Mouse (Mus musculus): ENCODE measurements around the gene Asb5. TPM values are rescaled to one million over a fixed set of nuclear protein-coding genes. Genes with fewer than 3 reads are reported as not detected.
"Not testable (repeated sequence)": the region's sequence is repeated elsewhere in the genome, so short reads cannot be mapped to it uniquely, and the experiment has no call there.

Asb5 gene
- total RNA-seq (2017), result 0.29 TPM in 1 of 3 replicates, not detected in the others

GRCm38 (mm10) chr8:54529382-54530296 lies at the start of gene Asb5, which contains the start of gene Spcs3:
Asb5 (plus strand) TSS chr8:54529580.
Spcs3 (minus strand) TSS chr8:54529998.
- ATAC-seq (replicated peaks; ENCODE audit: insufficient number of reproducible peaks, low FRiP score, low TSS enrichment, poor library complexity, severe bottlenecking), result peak; percentile 95

GRCm38 (mm10) chr8:54486555-54487273 lies 42.7 kb upstream of the Asb5 start:
- ATAC-seq (replicated peaks; ENCODE audit: insufficient number of reproducible peaks, low FRiP score, low TSS enrichment, poor library complexity, severe bottlenecking), result no peak

- ATAC-seq (replicated peaks; ENCODE audit: insufficient number of reproducible peaks, low FRiP score, low TSS enrichment, poor library complexity, severe bottlenecking), result no peak
These were observed 40.9 kb upstream of the Asb5 start for GRCm38 (mm10) chr8:54488437-54488836.

- no peak for ATAC-seq (replicated peaks; ENCODE audit: insufficient number of reproducible peaks, low FRiP score, low TSS enrichment, poor library complexity, severe bottlenecking)
These were observed 38.2 kb upstream of the Asb5 start for GRCm38 (mm10) chr8:54491057-54491690.

DNA sequence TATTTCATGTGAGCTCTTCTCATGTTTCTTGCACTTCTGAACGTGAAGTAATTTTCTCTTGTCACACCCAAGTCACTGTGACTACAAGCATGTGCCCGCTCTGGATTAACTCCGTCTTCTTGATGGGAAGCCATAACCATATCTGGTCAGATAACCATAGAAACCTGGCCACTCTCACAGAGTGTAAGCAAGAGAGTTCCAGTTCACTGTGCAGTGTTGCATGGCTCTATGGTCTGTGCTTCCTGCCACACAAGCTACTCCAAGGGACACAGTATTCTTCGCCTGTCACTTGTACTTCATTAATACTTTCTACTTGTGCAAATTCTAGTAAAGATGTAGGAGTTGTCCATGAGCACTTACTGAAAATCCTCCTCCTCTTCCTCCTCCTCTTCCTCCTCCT lies 37.4 kb upstream of the Asb5 start:
- no peak for ATAC-seq (replicated peaks; ENCODE audit: insufficient number of reproducible peaks, low FRiP score, low TSS enrichment, poor library complexity, severe bottlenecking)

DNA sequence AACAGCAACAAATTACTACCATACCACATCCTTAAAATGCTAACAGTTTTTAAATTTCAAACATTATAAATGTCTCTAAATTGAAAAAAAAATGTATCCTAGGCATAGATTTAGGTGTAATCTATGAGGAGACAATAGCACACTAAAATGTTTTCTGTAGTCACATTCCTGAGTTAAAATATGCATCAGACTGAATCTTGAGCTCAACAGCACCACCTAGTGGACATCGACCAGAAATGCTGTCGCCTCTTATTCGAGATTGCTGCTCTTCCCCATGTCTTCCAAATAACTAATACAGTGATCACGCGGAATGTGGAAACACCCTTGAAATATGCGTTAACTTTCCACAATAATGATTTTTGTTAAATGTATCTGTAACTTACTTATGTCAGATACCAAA lies 36.3 kb upstream of the Asb5 start:
- ATAC-seq (replicated peaks; ENCODE audit: insufficient number of reproducible peaks, low FRiP score, low TSS enrichment, poor library complexity, severe bottlenecking), result 0 out of 2 replicates have a peak, but pooled peaks have one; percentile 48

DNA sequence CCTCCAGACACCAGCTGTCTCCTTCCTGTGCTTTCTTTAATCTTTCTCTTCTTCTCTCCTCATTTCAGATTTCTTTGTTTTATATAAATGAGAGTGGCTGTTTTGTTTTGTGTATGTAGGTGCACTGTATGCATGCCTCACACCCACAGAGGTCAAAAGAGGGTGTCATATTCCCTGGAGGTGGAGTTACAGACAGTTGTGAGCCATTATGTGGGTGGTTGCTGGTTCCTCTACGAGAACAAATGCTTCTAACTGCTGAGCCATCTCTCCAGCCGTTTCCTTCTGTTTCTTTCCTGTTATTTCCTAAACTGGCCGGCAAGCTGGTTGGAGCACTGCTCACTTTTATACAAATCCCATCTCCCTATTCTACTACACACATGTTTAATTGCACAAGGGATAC lies 35.5 kb upstream of the Asb5 start:
- no peak for ATAC-seq (replicated peaks; ENCODE audit: insufficient number of reproducible peaks, low FRiP score, low TSS enrichment, poor library complexity, severe bottlenecking)

GRCm38 (mm10) chr8:54503104-54503503 lies 26.3 kb upstream of the Asb5 start:
- ATAC-seq (replicated peaks; ENCODE audit: insufficient number of reproducible peaks, low FRiP score, low TSS enrichment, poor library complexity, severe bottlenecking), result no peak

- ATAC-seq (replicated peaks; ENCODE audit: insufficient number of reproducible peaks, low FRiP score, low TSS enrichment, poor library complexity, severe bottlenecking), result no peak
These were observed 24.3 kb upstream of the Asb5 start for GRCm38 (mm10) chr8:54505060-54505459.

DNA sequence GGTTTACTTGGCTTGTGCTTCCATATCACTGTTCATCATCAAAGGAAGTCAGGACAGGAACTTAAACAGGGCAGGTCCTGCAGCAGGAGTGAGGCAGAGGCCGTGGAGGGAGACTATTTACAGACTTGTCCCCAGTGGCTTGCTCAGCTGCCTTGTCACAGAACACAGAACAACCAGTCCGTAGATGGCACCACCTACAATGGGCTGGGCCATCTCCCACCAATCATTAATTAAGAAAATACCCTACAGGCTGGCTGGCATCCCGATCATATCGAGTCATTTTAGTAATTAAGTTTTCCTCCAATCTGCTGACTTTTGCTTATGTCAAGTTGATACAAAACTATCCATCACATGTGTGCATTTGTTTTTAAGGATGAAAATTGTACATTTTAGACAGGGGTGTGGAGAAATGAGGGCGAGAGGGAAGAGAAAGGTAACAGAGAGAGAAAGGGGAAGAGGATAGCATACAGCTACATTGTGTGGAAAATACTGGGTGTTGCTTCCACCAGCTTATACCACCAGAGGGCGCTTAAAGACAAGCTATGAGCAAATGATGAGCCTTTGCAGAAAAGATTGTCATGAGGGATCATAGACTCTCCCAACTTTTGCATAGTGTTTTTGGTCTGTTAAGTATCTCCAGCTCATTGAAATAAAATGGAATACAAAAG lies 21.8 kb upstream of the Asb5 start:
- peak; percentile 87 for ATAC-seq (replicated peaks; ENCODE audit: insufficient number of reproducible peaks, low FRiP score, low TSS enrichment, poor library complexity, severe bottlenecking)

- no peak for ATAC-seq (replicated peaks; ENCODE audit: insufficient number of reproducible peaks, low FRiP score, low TSS enrichment, poor library complexity, severe bottlenecking)
These were observed 21.3 kb upstream of the Asb5 start for GRCm38 (mm10) chr8:54508096-54508456.

DNA sequence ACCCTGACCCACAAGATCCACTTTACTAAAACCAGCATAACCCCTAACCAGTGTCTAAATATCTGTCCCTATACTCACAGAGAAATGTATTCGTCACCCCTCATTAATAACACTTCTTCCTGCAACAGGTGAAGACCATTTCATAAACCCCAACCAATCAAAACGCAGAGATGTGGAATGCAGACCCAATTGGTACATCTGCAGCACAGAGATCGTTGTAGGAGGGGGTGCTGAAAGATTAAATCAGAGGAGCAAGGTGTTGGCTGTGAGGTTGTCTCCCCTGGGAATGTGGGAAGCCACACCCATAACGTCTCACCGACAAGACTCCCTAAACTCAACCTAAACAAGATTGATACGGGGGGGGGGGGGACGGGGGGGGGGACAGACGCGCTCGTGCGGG lies 20.6 kb upstream of the Asb5 start:
- no peak for ATAC-seq (replicated peaks; ENCODE audit: insufficient number of reproducible peaks, low FRiP score, low TSS enrichment, poor library complexity, severe bottlenecking)

DNA sequence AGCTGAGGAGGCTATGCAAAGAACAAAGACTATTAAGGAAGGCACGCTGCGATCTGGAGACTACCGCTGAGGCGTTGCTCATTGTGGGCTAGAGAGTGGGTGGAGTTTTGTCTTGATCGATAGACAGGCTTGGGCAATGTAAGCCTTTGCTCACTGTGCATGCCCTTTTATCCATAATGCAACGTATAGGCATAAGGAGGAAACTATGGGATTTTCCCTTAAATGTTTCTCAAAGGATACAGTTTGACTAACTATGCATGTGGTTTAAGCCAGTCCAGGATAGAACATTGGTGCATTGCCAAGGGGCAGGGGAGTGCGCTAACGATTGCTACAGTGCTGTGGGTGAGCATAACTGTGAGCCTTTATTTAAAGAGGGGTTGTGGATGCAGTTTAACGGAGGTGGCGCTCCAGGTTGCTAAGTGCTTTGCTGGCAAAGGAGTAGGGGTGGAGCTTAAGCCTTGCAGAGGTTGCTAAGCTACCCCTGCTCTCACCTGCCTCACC lies 20.1 kb upstream of the Asb5 start:
- no peak for ATAC-seq (replicated peaks; ENCODE audit: insufficient number of reproducible peaks, low FRiP score, low TSS enrichment, poor library complexity, severe bottlenecking)

GRCm38 (mm10) chr8:54511791-54512190 lies 17.6 kb upstream of the Asb5 start:
- ATAC-seq (replicated peaks; ENCODE audit: insufficient number of reproducible peaks, low FRiP score, low TSS enrichment, poor library complexity, severe bottlenecking), result no peak

- not testable (repeated sequence) for ATAC-seq (replicated peaks; ENCODE audit: insufficient number of reproducible peaks, low FRiP score, low TSS enrichment, poor library complexity, severe bottlenecking)
These were observed 17.2 kb upstream of the Asb5 start for GRCm38 (mm10) chr8:54512200-54512599.

GRCm38 (mm10) chr8:54518756-54519460 lies 10.5 kb upstream of the Asb5 start:
- no peak for ATAC-seq (replicated peaks; ENCODE audit: insufficient number of reproducible peaks, low FRiP score, low TSS enrichment, poor library complexity, severe bottlenecking)

- no peak for ATAC-seq (replicated peaks; ENCODE audit: insufficient number of reproducible peaks, low FRiP score, low TSS enrichment, poor library complexity, severe bottlenecking)
These were observed 8.9 kb upstream of the Asb5 start for GRCm38 (mm10) chr8:54520516-54520915.

GRCm38 (mm10) chr8:54525606-54526005 lies 3.8 kb upstream of the Asb5 start:
- no peak for ATAC-seq (replicated peaks; ENCODE audit: insufficient number of reproducible peaks, low FRiP score, low TSS enrichment, poor library complexity, severe bottlenecking)
